ENCODE assay signal across 8 mouse cellular contexts in the genomic region with DNA sequence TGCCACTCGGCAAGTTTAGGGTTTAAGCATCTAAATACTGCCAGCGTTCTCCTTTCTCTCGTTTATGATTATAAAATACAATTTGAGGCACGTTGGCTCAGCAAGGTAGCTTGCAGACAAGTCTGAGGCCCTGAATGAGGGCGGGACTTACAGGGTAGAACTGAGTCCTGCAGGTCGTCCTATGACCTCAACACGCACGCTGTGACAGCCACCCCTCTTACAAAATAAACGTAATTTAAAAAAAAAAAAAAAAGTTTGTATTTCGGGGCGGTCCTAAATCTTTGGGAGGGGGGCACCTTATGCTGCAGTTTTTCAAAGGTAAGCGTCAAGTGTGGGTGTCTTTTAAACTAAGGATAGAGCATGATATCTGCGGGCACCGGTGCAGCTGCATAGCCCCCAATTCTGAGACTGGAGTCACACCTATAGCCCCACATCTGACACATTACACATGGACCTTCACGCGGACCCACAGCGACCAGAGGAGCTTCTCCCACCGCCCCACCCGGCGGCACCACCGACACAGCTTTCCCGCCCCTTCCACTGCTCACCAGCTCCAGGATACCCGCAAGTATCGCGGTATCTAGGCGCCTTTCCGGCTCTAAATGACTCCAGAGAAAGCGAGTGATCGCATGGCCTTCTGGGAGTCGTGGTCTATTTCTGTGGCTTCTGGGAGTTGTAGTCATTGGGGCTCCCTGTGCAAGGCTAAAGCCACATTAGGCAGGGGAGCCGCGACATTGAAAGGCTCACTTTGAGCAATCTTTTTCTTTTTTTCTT. TPM values are rescaled to one million over a fixed set of nuclear protein-coding genes. Genes with fewer than 3 reads are reported as not detected.
DNase-seq lines count a peak whose midpoint lies in the region; ATAC-seq and TF ChIP-seq lines count a peak whose summit lies in the region.

Ppcdc (minus strand) TSS at position 603 of the 774 bp plus-strand sequence.

- peak; percentile 94 for ATAC-seq in heart, embryonic 15.5 days (replicated peaks; ENCODE audit: insufficient number of reproducible peaks, insufficient read depth, low FRiP score, low read depth)
- ATAC-seq in liver, embryonic 14.5 days (ENCODE audit: insufficient read depth): peak; percentile 97
- ATAC-seq in neural tube, embryonic 11.5 days (ENCODE audit: insufficient read depth, low FRiP score, low TSS enrichment): peak; percentile 95
- peak; percentile 94 for ATAC-seq in stomach, postnatal 0 days (ENCODE audit: low FRiP score, low TSS enrichment)

- no peak for TF ChIP-seq CTCF in liver, embryonic 14.5 days (IDR thresholded peaks at IDR 0.05; ENCODE audit: low read depth)
- no peak for TF ChIP-seq CTCF in stomach, postnatal 0 days (IDR thresholded peaks at IDR 0.05; ENCODE audit: low read depth)

- peaks cover 8% of the 10 kb centered on the region for H3K36me3 ChIP-seq in forebrain, embryonic 10.5 days (replicated peaks)
- H3K36me3 ChIP-seq in heart, embryonic 15.5 days: no peaks in the 10 kb centered on the region
- H3K36me3 ChIP-seq in liver, embryonic 14.5 days (replicated peaks; ENCODE audit: control insufficient read depth, insufficient read depth, low read depth): no peaks in the 10 kb centered on the region
- H3K36me3 ChIP-seq in neural tube, embryonic 11.5 days (ENCODE audit: control insufficient read depth, insufficient read depth, low read length): no peaks in the 10 kb centered on the region
- H3K36me3 ChIP-seq in stomach, postnatal 0 days (ENCODE audit: control insufficient read depth, insufficient read depth, low read length): no peaks in the 10 kb centered on the region

- H3K9me3 ChIP-seq in forebrain, embryonic 10.5 days: no peaks in the 10 kb centered on the region
- no peaks in the 10 kb centered on the region for H3K9me3 ChIP-seq in heart, embryonic 15.5 days (replicated peaks)
- no peaks in the 10 kb centered on the region for H3K9me3 ChIP-seq in liver, embryonic 14.5 days (ENCODE audit: control insufficient read depth, low read length)
- no peaks in the 10 kb centered on the region for H3K9me3 ChIP-seq in neural tube, embryonic 11.5 days (ENCODE audit: control insufficient read depth, low read length)
- H3K9me3 ChIP-seq in stomach, postnatal 0 days (ENCODE audit: control insufficient read depth, low read length): no peaks in the 10 kb centered on the region

- no peaks in the 10 kb centered on the region for H3K27me3 ChIP-seq in forebrain, embryonic 10.5 days (ENCODE audit: poor library complexity, severe bottlenecking)
- H3K27me3 ChIP-seq in heart, embryonic 15.5 days: no peaks in the 10 kb centered on the region
- no peaks in the 10 kb centered on the region for H3K27me3 ChIP-seq in liver, embryonic 14.5 days (ENCODE audit: control insufficient read depth, insufficient read depth, low read length)
- no peaks in the 10 kb centered on the region for H3K27me3 ChIP-seq in neural tube, embryonic 11.5 days (ENCODE audit: control insufficient read depth, insufficient read depth, low read length)
- no peaks in the 10 kb centered on the region for H3K27me3 ChIP-seq in stomach, postnatal 0 days (ENCODE audit: control insufficient read depth, insufficient read depth, low read length)

- DNase-seq in CD8-positive naive resting alpha-beta T cell, adult 2 months (ENCODE audit: low read depth in 2 of 2, low spot score in 2 of 2): peak; percentile 84 to 88
- peak; percentile 94 for DNase-seq in c-Kit-positive CD71-negative TER-119-negative erythroid progenitor cells, embryonic 14.5 days (ENCODE audit: low read depth)
- DNase-seq in forebrain, embryonic 10.5 days (ENCODE audit: extremely low spot score, low spot score): peak; percentile 91
- DNase-seq in kidney, postnatal 25 days: peak; percentile 95 to 98
- DNase-seq in liver, embryonic 14.5 days (ENCODE audit: low read depth in 3 of 3, low spot score in 3 of 3): peak; percentile 94 to 96 (median 95)
- DNase-seq in neural tube, embryonic 11.5 days (ENCODE audit: low spot score): peak; percentile 92
- DNase-seq in stomach, postnatal 0 days (ENCODE audit: low spot score): peak; percentile 92

- 0 out of 2 replicates have a peak, but pooled peaks have one; percentile 22 for TF ChIP-seq EP300 in liver, embryonic 14.5 days (IDR thresholded peaks at IDR 0.05; ENCODE audit: low read depth)
- peak; percentile 87 for TF ChIP-seq EP300 in stomach, postnatal 0 days (optimal IDR thresholded peaks at IDR 0.05)

- peak within 1 kb of the TSS; percentile 70 for H3K9ac ChIP-seq in heart, embryonic 15.5 days
- H3K9ac ChIP-seq in liver, embryonic 14.5 days (replicated peaks): peak within 1 kb of the TSS; percentile 80
- H3K9ac ChIP-seq in neural tube, embryonic 11.5 days (ENCODE audit: low read length): peak within 1 kb of the TSS; percentile 62
- peak within 1 kb of the TSS; percentile 70 for H3K9ac ChIP-seq in stomach, postnatal 0 days (ENCODE audit: low read length)

- peaks cover 19% of the 10 kb centered on the region for H3K4me1 ChIP-seq in forebrain, embryonic 10.5 days
- peaks cover 15% of the 10 kb centered on the region for H3K4me1 ChIP-seq in heart, embryonic 15.5 days (replicated peaks)
- H3K4me1 ChIP-seq in liver, embryonic 14.5 days (replicated peaks; ENCODE audit: control insufficient read depth in 2 of 2, insufficient read depth in 2 of 2, low read length in 1 of 2): peaks cover 6 to 24% of the 10 kb centered on the region in 2 experiments
- H3K4me1 ChIP-seq in neural tube, embryonic 11.5 days (ENCODE audit: control insufficient read depth, insufficient read depth, low read length): no peaks in the 10 kb centered on the region
- no peaks in the 10 kb centered on the region for H3K4me1 ChIP-seq in stomach, postnatal 0 days (replicated peaks; ENCODE audit: control insufficient read depth, insufficient read depth)

- H3K4me2 ChIP-seq in heart, embryonic 15.5 days: peak within 1 kb of the TSS; percentile 72
- peak within 1 kb of the TSS; percentile 83 for H3K4me2 ChIP-seq in liver, embryonic 14.5 days (ENCODE audit: low read depth)
- peak within 1 kb of the TSS; percentile 53 for H3K4me2 ChIP-seq in neural tube, embryonic 11.5 days (ENCODE audit: low read depth)
- peak within 1 kb of the TSS; percentile 71 for H3K4me2 ChIP-seq in stomach, postnatal 0 days (replicated peaks; ENCODE audit: low read depth)

- H3K4me3 ChIP-seq in forebrain, embryonic 10.5 days: peak within 1 kb of the TSS; percentile 61
- H3K4me3 ChIP-seq in heart, embryonic 15.5 days: peak within 1 kb of the TSS; percentile 56
- peak within 1 kb of the TSS; percentile 69 to 85 for H3K4me3 ChIP-seq in liver, embryonic 14.5 days (ENCODE audit: insufficient read depth in 1 of 2, low read depth in 2 of 2, low read length in 2 of 2)
- peak within 1 kb of the TSS; percentile 38 for H3K4me3 ChIP-seq in neural tube, embryonic 11.5 days (ENCODE audit: low read depth, low read length)
- H3K4me3 ChIP-seq in stomach, postnatal 0 days (ENCODE audit: low read depth, low read length): peak within 1 kb of the TSS; percentile 46

- peak within 1 kb of the TSS; percentile 92 for H3K27ac ChIP-seq in forebrain, embryonic 10.5 days
- peak within 1 kb of the TSS; percentile 66 for H3K27ac ChIP-seq in heart, embryonic 15.5 days
- peak within 1 kb of the TSS; percentile 75 for H3K27ac ChIP-seq in liver, embryonic 14.5 days
- no peak within 1 kb of the TSS for H3K27ac ChIP-seq in neural tube, embryonic 11.5 days (ENCODE audit: low read depth, low read length)
- H3K27ac ChIP-seq in stomach, postnatal 0 days (replicated peaks): peak within 1 kb of the TSS; percentile 84

- 5% methylated on average over 32 of the region's 32 CpGs for WGBS in forebrain, embryonic 10.5 days
- WGBS in heart, embryonic 15.5 days: 3% methylated on average over 32 of the region's 32 CpGs
- WGBS in liver, embryonic 14.5 days (ENCODE audit: insufficient replicate concordance): 2% methylated on average over 32 of the region's 32 CpGs
- 3% methylated on average over 32 of the region's 32 CpGs for WGBS in neural tube, embryonic 11.5 days
- WGBS in stomach, postnatal 0 days: 2% methylated on average over 32 of the region's 32 CpGs

RNA-seq across cellular contexts. Expression of gene Ppcdc, which starts in this region (rescaled TPM):
- polyA plus RNA-seq in forebrain, embryonic 10.5 days (2016; fragmentation: Nextera tagmentation; extraction: Ambion mirVana): 24.8 and 25.6 TPM in 2 replicates
- 17.0 and 20.0 TPM in 2 replicates for polyA plus RNA-seq in heart, embryonic 15.5 days (2015; fragmentation: Nextera tagmentation; extraction: Ambion mirVana)
- 9.4 and 10.0 TPM in 2 replicates for polyA plus RNA-seq in liver, embryonic 14.5 days (2012; rRNA removed)
- polyA plus RNA-seq in liver, embryonic 14.5 days (2014; fragmentation: Nextera tagmentation; extraction: Ambion mirVana): 7.4 and 9.4 TPM in 2 replicates
- 22.5 and 24.7 TPM in 2 replicates for polyA plus RNA-seq in neural tube, embryonic 11.5 days (2014; fragmentation: Nextera tagmentation; extraction: Ambion mirVana)
- 14.2 and 16.2 TPM in 2 replicates for polyA plus RNA-seq in stomach, postnatal 0 days (2015; fragmentation: Nextera tagmentation; extraction: Ambion mirVana)
